ENCODE assay signal across 8 mouse cellular contexts in genomic region chr17:65325249-65325648, GRCm38 (mm10).
DNase-seq lines count a peak whose midpoint lies in the region; ATAC-seq and TF ChIP-seq lines count a peak whose summit lies in the region.

No protein-coding gene starts in this region.

- no peak overlapping the region for H3K27ac ChIP-seq in thymus, adult 2 months (ENCODE audit: control insufficient read depth, insufficient read depth, low read length)

- no peak overlapping the region for H3K4me3 ChIP-seq in thymus, adult 2 months (ENCODE audit: control insufficient read depth, insufficient read depth, low read length)

- WGBS in thymus, adult 2 months, result 25% methylated on average over 2 of the region's 2 CpGs

- no peaks in the 10 kb centered on the region for H3K4me1 ChIP-seq in thymus, adult 2 months (replicated peaks; ENCODE audit: control insufficient read depth, insufficient read depth, low read length)

- no peaks in the 10 kb centered on the region for H3K36me3 ChIP-seq in thymus, adult 2 months (ENCODE audit: control insufficient read depth, insufficient read depth, low read length)

- TF ChIP-seq CTCF in thymus, adult 2 months (IDR thresholded peaks at IDR 0.05; ENCODE audit: borderline replicate concordance, control insufficient read depth, extremely low read depth, insufficient read depth, low read length, poor library complexity), result no peak

- H3K27me3 ChIP-seq in thymus, adult 2 months (ENCODE audit: control insufficient read depth, insufficient read depth, low read length), result no peaks in the 10 kb centered on the region; the same call in 1 of the 2 replicates

- TF ChIP-seq POLR2A in thymus, adult 2 months (IDR thresholded peaks at IDR 0.05; ENCODE audit: control insufficient read depth, extremely low read depth, insufficient read depth, low read length, poor library complexity), result no peak

- DNase-seq in frontal cortex, postnatal 25 days (ENCODE audit: low spot score in 2 of 2), result peak; percentile 11 to 21
- DNase-seq in thymus, adult 2 months, result peak; percentile 1
- DNase-seq in thymus, adult 18-20 months, result no peak
- peak; percentile 74 to 77 for DNase-seq in cerebellum, postnatal 14 days
- DNase-seq in kidney, postnatal 10 days, result peak; percentile 55
- peak; percentile 22 for DNase-seq in lung, postnatal 14 days

- ATAC-seq in frontal cortex, adult (ENCODE audit: low TSS enrichment), result no peak
- no peak for ATAC-seq in erythroid progenitor cell, adult 5-6 weeks (replicated peaks; ENCODE audit: low FRiP score, poor library complexity, severe bottlenecking)

Comparison
In these comparisons a context has a peak if more than half of its experiments do, and no peak if none do; other contexts are left out.
1. DNase-seq: peak in frontal cortex, postnatal 25 days (2 of 2), thymus, adult 2 months (single experiment), cerebellum, postnatal 14 days (2 of 2), kidney, postnatal 10 days (single experiment) and lung, postnatal 14 days (single experiment); none in thymus, adult 18-20 months (0 of 2).